Mouse (Mus musculus) MEL (cell line): Measurements from ENCODE around the gene Lonp2. TPM values are rescaled to one million over a fixed set of nuclear protein-coding genes. Genes with fewer than 3 reads are reported as not detected.

Source experiments
- DNase-seq: peaks from one replicate; pipeline ENCODE4 v3.0.0; 2011; ENCODE audit warnings: low read depth, low spot score
- H3K27ac ChIP-seq: 2 replicates; pipeline ENCODE4 v1.5.1; 2012; ENCODE audit warnings: low read depth, mild to moderate bottlenecking, control low read depth, low read length, moderate library complexity; ENCODE audit not compliant: control insufficient read depth
- H3K27me3 ChIP-seq, 2 experiments: fragments of 150-350 bp in 1 of 2; sonication (generic) in 1 of 2; 2 replicates each; pipeline ENCODE4 v1.6.1; 2012; ENCODE audit warnings: low read length in 2 of 2, mild to moderate bottlenecking in 2 of 2, improper control_type of control experiment in 1 of 2, moderate library complexity in 1 of 2; ENCODE audit not compliant: insufficient read depth in 2 of 2, control insufficient read depth in 1 of 2
- H3K36me3 ChIP-seq, 2 experiments: 2 replicates each; pipeline ENCODE4 v1.6.1; 2012 to 2014; ENCODE audit warnings: low read length in 2 of 2, improper control_type of control experiment in 1 of 2, inconsistent platforms in 1 of 2, mild to moderate bottlenecking in 1 of 2; ENCODE audit not compliant: insufficient read depth in 2 of 2, control insufficient read depth in 1 of 2
- H3K4me1 ChIP-seq, 2 experiments: fragments of 150-350 bp in 1 of 2; sonication (generic) in 1 of 2; 2 replicates each; pipeline ENCODE4 v1.6.1; 2012; ENCODE audit warnings: low read length in 2 of 2, improper control_type of control experiment in 1 of 2, mild to moderate bottlenecking in 1 of 2; ENCODE audit not compliant: insufficient read depth in 2 of 2, control insufficient read depth in 1 of 2
- H3K4me3 ChIP-seq, 2 experiments: fragments of 150-350 bp in 1 of 2; sonication (generic) in 1 of 2; 2 replicates each; pipeline ENCODE4 v1.5.1; 2012; ENCODE audit warnings: low read depth in 2 of 2, low read length in 2 of 2, mild to moderate bottlenecking in 2 of 2, moderate library complexity in 2 of 2, control low read depth in 1 of 2, improper control_type of control experiment in 1 of 2; ENCODE audit not compliant: control insufficient read depth in 1 of 2, insufficient read depth in 1 of 2
- H3K79me2 ChIP-seq: 2 replicates; pipeline ENCODE4 v1.6.1; 2012; ENCODE audit warnings: mild to moderate bottlenecking, low read length, moderate library complexity; ENCODE audit not compliant: control insufficient read depth, poor library complexity, insufficient read depth
- H3K9ac ChIP-seq: 2 replicates; pipeline ENCODE4 v1.6.1; 2012; ENCODE audit warnings: low read depth, mild to moderate bottlenecking, control low read depth, low read length, moderate library complexity; ENCODE audit not compliant: control insufficient read depth, poor library complexity, severe bottlenecking
- H3K9me3 ChIP-seq: fragments of 150-350 bp; sonication (generic); replicated peaks from 2 replicates; pipeline ENCODE4 v1.6.1; 2012; ENCODE audit warnings: mild to moderate bottlenecking, low read length, improper control_type of control experiment, moderate library complexity; ENCODE audit not compliant: insufficient read depth
- BHLHE40 ChIP-seq: IDR thresholded peaks from 2 replicates; pipeline ENCODE4 v1.6.1; 2012; ENCODE audit warnings: low read depth, mild to moderate bottlenecking, inconsistent platforms, low read length, improper control_type of control experiment, borderline replicate concordance
- CHD1 ChIP-seq: IDR thresholded peaks from 2 replicates; pipeline ENCODE4 v1.6.1; 2012; ENCODE audit warnings: low read depth, mild to moderate bottlenecking, inconsistent platforms, low read length, improper control_type of control experiment
- EP300 ChIP-seq, 2 experiments: IDR thresholded peaks; 2 replicates each; pipeline ENCODE4 v1.6.1; 2011; ENCODE audit warnings: improper control_type of control experiment in 2 of 2, low read length in 2 of 2, low read depth in 1 of 2, mild to moderate bottlenecking in 1 of 2
- MAX ChIP-seq: IDR thresholded peaks from 2 replicates; pipeline ENCODE4 v1.6.1; 2011; ENCODE audit warnings: low read length, improper control_type of control experiment
- MXI1 ChIP-seq: IDR thresholded peaks from 2 replicates; pipeline ENCODE4 v1.6.1; 2011; ENCODE audit warnings: mild to moderate bottlenecking, low read depth, low read length, improper control_type of control experiment
- MYB ChIP-seq: IDR thresholded peaks from 2 replicates; pipeline ENCODE4 v1.6.1; 2011; ENCODE audit warnings: mild to moderate bottlenecking, low read depth, low read length, improper control_type of control experiment
- MYC ChIP-seq: IDR thresholded peaks from 2 replicates; pipeline ENCODE4 v1.6.1; 2011; ENCODE audit warnings: low read depth, mild to moderate bottlenecking, low read length, improper control_type of control experiment, moderate library complexity
- NRF1 ChIP-seq: IDR thresholded peaks from 2 replicates; pipeline ENCODE4 v1.6.1; 2014; ENCODE audit warnings: low read depth, mild to moderate bottlenecking, inconsistent platforms, low read length, improper control_type of control experiment, moderate library complexity; ENCODE audit not compliant: poor library complexity, insufficient read depth, severe bottlenecking
- POLR2A ChIP-seq, 2 experiments: IDR thresholded peaks; 2 replicates each; pipeline ENCODE4 v1.6.1; 2011 to 2012; ENCODE audit warnings: low read length in 2 of 2, mild to moderate bottlenecking in 2 of 2, control low read depth in 1 of 2, improper control_type of control experiment in 1 of 2, low read depth in 1 of 2, moderate library complexity in 1 of 2; ENCODE audit not compliant: control insufficient read depth in 1 of 2, insufficient read depth in 1 of 2, poor library complexity in 1 of 2
- POLR2AphosphoS5 ChIP-seq: IDR thresholded peaks from 2 replicates; pipeline ENCODE4 v1.6.1; 2012; ENCODE audit warnings: low read depth, borderline replicate concordance, mild to moderate bottlenecking, inconsistent platforms, low read length, moderate library complexity, mixed read lengths
- SIN3A ChIP-seq: IDR thresholded peaks from 2 replicates; pipeline ENCODE4 v1.6.1; 2012; ENCODE audit warnings: low read length, improper control_type of control experiment, inconsistent platforms
- TCF12 ChIP-seq: IDR thresholded peaks from 2 replicates; pipeline ENCODE4 v1.6.1; 2014; ENCODE audit warnings: low read depth, mild to moderate bottlenecking, inconsistent platforms, low read length, improper control_type of control experiment, moderate library complexity
- USF1 ChIP-seq: IDR thresholded peaks from 2 replicates; pipeline ENCODE4 v1.6.1; 2014; ENCODE audit warnings: low read depth, mild to moderate bottlenecking, inconsistent platforms, low read length, improper control_type of control experiment, moderate library complexity
- ZC3H11A ChIP-seq: IDR thresholded peaks from 2 replicates; pipeline ENCODE4 v1.6.1; 2012; ENCODE audit warnings: low read depth, mild to moderate bottlenecking, inconsistent platforms, low read length, improper control_type of control experiment
- polyA plus RNA-seq, 2 experiments: library from polyadenylated mRNA; stranded (reverse) in 1 of 2; unstranded in 1 of 2; fragments of >175 nt in 1 of 2; fragments of >200 nt in 1 of 2; gene quantifications; 2 replicates each; pipeline versions ENCODE4 v1.2.1 to v1.2.4; 2012; ENCODE audit warnings: low replicate concordance in 2 of 2, low read depth in 1 of 2; ENCODE audit not compliant: insufficient read length in 2 of 2, insufficient read depth in 1 of 2, missing spikeins in 1 of 2
- total RNA-seq: library from RNA; depleted of rRNA; stranded (reverse); fragments of 300-350 nt; gene quantifications from 2 replicates; pipeline ENCODE4 v1.2.3, GENCODE M21; 2012

The Lonp2 gene
- total and polyA plus RNA-seq, 3 experiments: 26.6 to 31.2 TPM; not detected in 1

DNA sequence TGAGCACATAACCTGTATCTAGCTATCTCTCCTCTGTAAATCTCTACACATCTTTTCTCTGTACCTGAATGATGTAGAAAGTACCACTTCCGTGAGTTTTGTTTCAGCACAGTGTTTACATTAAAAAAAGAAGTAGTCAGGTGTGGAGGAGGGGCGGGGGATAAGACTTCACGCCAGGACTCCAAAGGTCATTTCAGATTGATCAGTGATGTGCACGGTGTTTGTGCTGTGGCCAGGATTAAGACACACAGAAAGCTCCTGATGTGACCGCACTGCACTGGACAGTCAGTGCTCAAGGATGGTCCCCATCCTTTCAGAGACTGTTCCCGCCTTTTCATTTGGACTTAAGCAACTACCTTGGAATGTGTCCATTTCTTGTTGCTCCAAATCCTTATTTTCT is 136.9 kb downstream of the Lonp2 start (continued):
- no peak for TF ChIP-seq CHD1

DNA sequence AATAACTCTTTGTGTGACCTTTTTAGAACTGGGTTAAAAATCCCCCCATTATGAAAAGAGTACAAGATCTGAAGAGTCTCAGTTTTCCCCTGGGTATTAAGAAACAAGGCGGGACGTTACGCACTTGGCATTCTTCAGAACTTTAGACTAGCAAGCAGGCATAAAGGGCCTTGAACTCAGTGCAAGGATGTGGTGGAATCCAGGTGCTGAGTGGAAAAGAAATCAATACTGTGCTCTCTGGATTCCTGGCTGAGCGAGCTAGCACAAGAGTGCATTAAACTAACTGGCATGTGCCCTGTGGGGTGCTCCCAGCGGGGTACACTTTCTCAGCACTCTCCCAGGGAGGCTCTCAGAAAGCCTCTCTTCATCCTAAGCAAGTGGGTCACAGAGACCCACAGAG is 139.0 kb downstream of the Lonp2 start:
- DNase-seq: no peak
- Histone ChIP-seq H3K4me1 (peaks cover 10 to 25% of the 10 kb centered on the region in 2 experiments), H3K79me2 (no peaks in the 10 kb centered on the region), H3K27ac (no peak overlapping the region), H3K36me3 (peaks cover 0 to 19% of the 10 kb centered on the region in 2 experiments; a peak in 2 of 4 replicates), H3K9me3 (no peaks in the 10 kb centered on the region), H3K27me3 (no peaks in the 10 kb centered on the region; a peak in 2 of 4 replicates), H3K4me3 (no peak overlapping the region), H3K9ac (no peak overlapping the region)
- TF ChIP-seq ZC3H11A: no peak
- TF ChIP-seq POLR2AphosphoS5: no peak
- no peak for TF ChIP-seq MYB
- TF ChIP-seq CHD1: no peak

DNA sequence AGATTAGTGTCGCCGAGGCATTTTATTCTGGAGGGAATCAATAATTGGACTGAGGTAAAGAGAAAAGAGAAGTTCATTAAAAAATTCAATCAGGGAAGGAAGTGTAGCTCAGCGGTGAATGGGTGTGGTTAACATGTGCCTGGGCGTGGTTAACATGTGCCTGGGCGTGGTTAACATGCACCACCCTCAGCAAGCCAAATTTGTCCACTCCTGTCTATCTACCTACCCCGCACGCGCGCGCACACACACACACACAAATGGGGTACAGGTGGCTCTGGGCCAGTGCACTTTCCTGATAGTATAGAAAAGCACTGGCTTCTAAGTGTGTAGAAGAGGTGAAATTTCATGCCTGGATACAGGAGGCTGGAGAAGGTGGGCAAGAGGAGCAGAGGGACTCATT is 141.3 kb downstream of the Lonp2 start:
- TF ChIP-seq MYC (peak; percentile 96), MXI1 (peak; percentile 60; the same call in 1 of the 2 replicates), USF1 (0 out of 2 replicates have a peak, but pooled peaks have one; percentile 43), TCF12 (no peak), EP300 (IDR thresholded peaks at IDR 0.05; ENCODE audit: low read depth in 1 of 2, low read length in 2 of 2) (peak in 1 of 2 experiments; percentile 15; a peak in 1 of 4 replicates), BHLHE40 (peak; percentile 70), NRF1 (peak; percentile 58), SIN3A (0 out of 2 replicates have a peak, but pooled peaks have one; percentile 25), POLR2A (IDR thresholded peaks at IDR 0.05; ENCODE audit: control insufficient read depth in 1 of 2, insufficient read depth in 1 of 2, low read depth in 1 of 2, low read length in 2 of 2, poor library complexity in 1 of 2) (no peak), MAX (peak; percentile 89)
- no peaks in the 10 kb centered on the region for H3K9me3 ChIP-seq
- peaks cover 0 to 10% of the 10 kb centered on the region in 2 experiments; a peak in 2 of 4 replicates for H3K36me3 ChIP-seq
- no peak overlapping the region for H3K4me3 ChIP-seq
- H3K9ac ChIP-seq: no peak overlapping the region
- no peaks in the 10 kb centered on the region for H3K79me2 ChIP-seq
- peaks cover 5 to 23% of the 10 kb centered on the region in 2 experiments for H3K4me1 ChIP-seq
- no peak overlapping the region for H3K27ac ChIP-seq
- no peaks in the 10 kb centered on the region; a peak in 2 of 4 replicates for H3K27me3 ChIP-seq
- DNase-seq: peak; percentile 82
